Mouse (Mus musculus) thymus, postnatal 36 days (tissue): ENCODE data around the gene Lamtor3.
A peak's percentile ranks its signal among the peaks of the same experiment; 100 is the strongest.
"Not testable (repeated sequence)": the region's sequence is repeated elsewhere in the genome, so short reads cannot be mapped to it uniquely, and the experiment has no call there.

Source experiments
- DNase-seq, 2 experiments: peaks; one replicate each; pipeline ENCODE4 v3.0.0; 2022; ENCODE audit warnings: mixed read lengths in 2 of 2

Lamtor3 gene

GRCm38 (mm10) chr3:137918172-137918931 is at the start of gene Lamtor3:
Gene Lamtor3 (plus strand): TSS chr3:137918506.
- peak; percentile 86 to 88 for DNase-seq

- DNase-seq, result no peak
These were observed 48.9 kb upstream of the Lamtor3 start for GRCm38 (mm10) chr3:137869395-137869794.

GRCm38 (mm10) chr3:137879313-137879712 is 39.0 kb upstream of the Lamtor3 start:
- DNase-seq, result no peak

- DNase-seq, result no peak
These were observed 38.1 kb upstream of the Lamtor3 start for GRCm38 (mm10) chr3:137880109-137880748.

GRCm38 (mm10) chr3:137881093-137881492 is 37.2 kb upstream of the Lamtor3 start:
- no peak for DNase-seq

GRCm38 (mm10) chr3:137887961-137888360 is 30.3 kb upstream of the Lamtor3 start:
- DNase-seq, result no peak

GRCm38 (mm10) chr3:137891089-137891488 is 27.2 kb upstream of the Lamtor3 start:
- no peak for DNase-seq

GRCm38 (mm10) chr3:137892118-137892517 is 26.2 kb upstream of the Lamtor3 start:
- no peak for DNase-seq

- DNase-seq, result no peak
These were observed 24.5 kb upstream of the Lamtor3 start for GRCm38 (mm10) chr3:137893789-137894188.

GRCm38 (mm10) chr3:137895196-137895595 is 23.1 kb upstream of the Lamtor3 start:
- DNase-seq, result peak; percentile 12 to 21

GRCm38 (mm10) chr3:137896386-137896785 is 21.9 kb upstream of the Lamtor3 start:
- no peak for DNase-seq

- DNase-seq, result no peak
These were observed 21.4 kb upstream of the Lamtor3 start for GRCm38 (mm10) chr3:137896867-137897266.

GRCm38 (mm10) chr3:137897685-137898084 is 20.6 kb upstream of the Lamtor3 start:
- DNase-seq, result no peak

GRCm38 (mm10) chr3:137900149-137900548 is 18.2 kb upstream of the Lamtor3 start:
- DNase-seq, result no peak

- DNase-seq, result no peak
These were observed 5.2 kb upstream of the Lamtor3 start for GRCm38 (mm10) chr3:137913093-137913492.

GRCm38 (mm10) chr3:137914567-137914966 is 3.7 kb upstream of the Lamtor3 start:
- not testable (repeated sequence) for DNase-seq

- no peak for DNase-seq
These were observed 573 bp upstream of the Lamtor3 start for GRCm38 (mm10) chr3:137917694-137918171.

GRCm38 (mm10) chr3:137918932-137919311 is 616 bp downstream of the Lamtor3 start:
- no peak for DNase-seq

- DNase-seq, result no peak
These were observed 1.1 kb downstream of the Lamtor3 start for GRCm38 (mm10) chr3:137919398-137919797.

- DNase-seq, result no peak
These were observed 2.3 kb downstream of the Lamtor3 start for GRCm38 (mm10) chr3:137920594-137920993.

- DNase-seq, result no peak
These were observed 8.7 kb downstream of the Lamtor3 start for GRCm38 (mm10) chr3:137927010-137927409.

- DNase-seq, result no peak
These were observed 11.6 kb downstream of the Lamtor3 start for GRCm38 (mm10) chr3:137929940-137930339.

- DNase-seq, result no peak
These were observed 14.4 kb downstream of the Lamtor3 start for GRCm38 (mm10) chr3:137932748-137933147.

- DNase-seq, result no peak
These were observed 15.7 kb downstream of the Lamtor3 start for GRCm38 (mm10) chr3:137933986-137934385.
